Mouse (Mus musculus) myocyte (in vitro differentiated cells): ENCODE measurements at regions not wholly inside any gene's neighbourhood (a gene's known extent, or its start where the extent isn't known, plus 50 kb on each side); places are given as distances from the start of the nearest gene placed in this dataset.

ENCODE experiments used
- H3K27me3 ChIP-seq: one replicate; pipeline ENCODE4 v1.6.1; 2011; ENCODE audit not compliant: control insufficient read depth, insufficient read depth, insufficient read length
- H3K36me3 ChIP-seq: one replicate; pipeline ENCODE4 v1.6.1; 2011; ENCODE audit not compliant: control insufficient read depth, insufficient read depth
- H3K4me2 ChIP-seq: one replicate; pipeline ENCODE4 v1.6.1; 2011; ENCODE audit warnings: low read depth, control low read depth
- H3K4me3 ChIP-seq: one replicate; pipeline ENCODE4 v1.5.1; 2011; ENCODE audit warnings: mild to moderate bottlenecking, control low read depth, moderate library complexity
- H3K79me2 ChIP-seq: one replicate; pipeline ENCODE4 v1.6.1; 2011; ENCODE audit not compliant: control insufficient read depth, insufficient read depth
- H3ac ChIP-seq: one replicate; pipeline ENCODE4 v1.6.1; 2011; ENCODE audit not compliant: control insufficient read depth, insufficient read length
- CEBPB ChIP-seq: IDR thresholded peaks from 2 replicates; pipeline ENCODE4 v1.6.1; 2011; ENCODE audit warnings: mild to moderate bottlenecking, moderate library complexity; ENCODE audit not compliant: poor library complexity, insufficient read depth, severe bottlenecking
- E2F4 ChIP-seq: IDR thresholded peaks from one replicate; pipeline ENCODE4 v1.6.1; 2011; ENCODE audit warnings: mild to moderate bottlenecking, control low read depth, moderate library complexity; ENCODE audit not compliant: insufficient read depth
- MAX ChIP-seq: IDR thresholded peaks from one replicate; pipeline ENCODE4 v1.6.1; 2011; ENCODE audit warnings: low read depth, mild to moderate bottlenecking, control low read depth
- MYOD1 ChIP-seq, 3 experiments: IDR thresholded peaks; one replicate each; pipeline ENCODE4 v1.6.1; 2011; ENCODE audit warnings: control low read depth in 2 of 3, low read depth in 2 of 3, mild to moderate bottlenecking in 2 of 3, moderate library complexity in 1 of 3; ENCODE audit not compliant: insufficient read length in 2 of 3, control insufficient read depth in 1 of 3
- MYOG ChIP-seq, 3 experiments: IDR thresholded peaks; one replicate each; pipeline ENCODE4 v1.6.1; 2011; ENCODE audit warnings: control low read depth in 2 of 3, low read depth in 2 of 3, mild to moderate bottlenecking in 2 of 3; ENCODE audit not compliant: insufficient read length in 2 of 3, control insufficient read depth in 1 of 3, insufficient read depth in 1 of 3
- POLR2A ChIP-seq: IDR thresholded peaks from one replicate; pipeline ENCODE4 v1.6.1; 2011; ENCODE audit warnings: low read depth, mild to moderate bottlenecking, control low read depth, moderate library complexity; ENCODE audit not compliant: insufficient read length
- POLR2AphosphoS2 ChIP-seq: IDR thresholded peaks from one replicate; pipeline ENCODE4 v1.6.1; 2011; ENCODE audit warnings: low read depth, control low read depth; ENCODE audit not compliant: insufficient read length
- REST ChIP-seq: IDR thresholded peaks from one replicate; pipeline ENCODE4 v1.6.1; 2011; ENCODE audit warnings: mild to moderate bottlenecking, control low read depth, moderate library complexity; ENCODE audit not compliant: insufficient read depth, insufficient read length
- SRF ChIP-seq: IDR thresholded peaks from one replicate; pipeline ENCODE4 v1.6.1; 2011; ENCODE audit warnings: low read depth; ENCODE audit not compliant: control insufficient read depth, insufficient read length
- TCF12 ChIP-seq: IDR thresholded peaks from one replicate; pipeline ENCODE4 v1.6.1; 2011; ENCODE audit warnings: mild to moderate bottlenecking, control low read depth; ENCODE audit not compliant: poor library complexity, insufficient read depth, severe bottlenecking
- TCF3 ChIP-seq: IDR thresholded peaks from one replicate; pipeline ENCODE4 v1.6.1; 2011; ENCODE audit warnings: low read depth, control low read depth; ENCODE audit not compliant: insufficient read length
- USF1 ChIP-seq: IDR thresholded peaks from one replicate; pipeline ENCODE4 v1.6.1; 2011; ENCODE audit warnings: low read depth, mild to moderate bottlenecking, control low read depth, moderate library complexity

DNA sequence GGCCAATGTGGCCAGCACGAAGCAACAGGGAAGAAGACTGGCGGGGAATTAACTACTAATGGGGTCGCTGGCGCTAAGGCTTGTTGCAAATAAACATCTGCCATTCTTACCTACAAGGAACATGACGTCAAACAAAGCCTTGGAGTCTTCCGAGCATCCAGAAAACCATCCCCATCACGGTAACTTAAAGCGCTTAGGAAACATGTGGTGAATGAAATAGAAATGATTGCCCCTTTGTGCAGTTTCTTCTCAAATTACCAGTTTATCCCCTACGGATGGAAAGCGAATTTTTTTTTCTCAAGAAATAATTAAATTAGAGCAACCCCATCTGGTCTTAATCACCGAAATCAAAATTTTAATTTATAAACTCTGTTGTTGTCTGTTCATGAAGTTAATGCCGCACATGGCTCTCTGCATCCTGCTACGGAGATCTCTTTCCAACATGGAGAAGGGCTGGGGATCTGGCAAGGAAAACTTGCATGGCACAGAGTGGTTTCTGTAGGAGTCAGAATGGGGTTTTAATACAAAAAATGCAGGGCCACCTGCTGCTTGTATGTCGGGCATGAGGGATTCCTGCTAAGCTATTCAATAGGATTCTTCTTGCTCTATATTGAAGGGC lies 694.9 kb downstream of the Utrn start:
- H3ac ChIP-seq: no peak overlapping the region
- H3K4me2 ChIP-seq: no peak overlapping the region
- H3K79me2 ChIP-seq: no peaks in the 10 kb centered on the region
- H3K36me3 ChIP-seq: no peaks in the 10 kb centered on the region
- no peak for TF ChIP-seq MYOG (IDR thresholded peaks at IDR 0.05; ENCODE audit: control insufficient read depth in 1 of 3, insufficient read depth in 1 of 3, insufficient read length in 2 of 3, low read depth in 2 of 3)
- TF ChIP-seq REST: no peak
- TF ChIP-seq TCF12: no peak
- TF ChIP-seq USF1: no peak
- no peak for TF ChIP-seq SRF
- no peak for TF ChIP-seq MYOD1 (IDR thresholded peaks at IDR 0.05; ENCODE audit: control insufficient read depth in 1 of 3, insufficient read length in 2 of 3, low read depth in 2 of 3)
- no peak for TF ChIP-seq CEBPB
- no peak for TF ChIP-seq E2F4
- no peak for TF ChIP-seq POLR2AphosphoS2
- TF ChIP-seq TCF3: no peak
- TF ChIP-seq POLR2A: no peak
- H3K4me3 ChIP-seq: no peak overlapping the region
- H3K27me3 ChIP-seq: no peaks in the 10 kb centered on the region

DNA sequence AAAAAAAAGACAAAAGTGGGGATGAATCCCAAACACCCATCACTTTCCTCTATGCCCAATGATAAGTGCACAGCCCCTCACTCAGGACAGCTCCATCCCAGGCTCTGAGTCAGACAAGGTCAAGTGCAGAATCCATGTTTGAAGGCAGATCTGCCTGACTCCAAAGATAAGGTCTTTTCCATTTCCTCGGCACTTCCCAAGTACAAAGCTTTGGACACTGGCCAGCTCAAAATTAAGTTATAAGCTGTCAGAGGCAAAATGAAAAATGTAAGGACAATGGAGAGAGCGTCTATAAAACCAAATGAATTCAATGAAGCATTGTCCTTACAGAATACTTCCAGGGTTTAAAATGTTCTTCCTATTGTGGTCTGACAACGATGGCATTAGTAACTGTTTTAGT lies 694.0 kb downstream of the Utrn start:
- TF ChIP-seq MYOG (IDR thresholded peaks at IDR 0.05; ENCODE audit: control insufficient read depth in 1 of 3, insufficient read depth in 1 of 3, insufficient read length in 2 of 3, low read depth in 2 of 3): no peak
- H3ac ChIP-seq: no peak overlapping the region
- H3K36me3 ChIP-seq: no peaks in the 10 kb centered on the region
- no peaks in the 10 kb centered on the region for H3K79me2 ChIP-seq
- H3K4me3 ChIP-seq: no peak overlapping the region
- no peak overlapping the region for H3K4me2 ChIP-seq
- no peaks in the 10 kb centered on the region for H3K27me3 ChIP-seq

DNA sequence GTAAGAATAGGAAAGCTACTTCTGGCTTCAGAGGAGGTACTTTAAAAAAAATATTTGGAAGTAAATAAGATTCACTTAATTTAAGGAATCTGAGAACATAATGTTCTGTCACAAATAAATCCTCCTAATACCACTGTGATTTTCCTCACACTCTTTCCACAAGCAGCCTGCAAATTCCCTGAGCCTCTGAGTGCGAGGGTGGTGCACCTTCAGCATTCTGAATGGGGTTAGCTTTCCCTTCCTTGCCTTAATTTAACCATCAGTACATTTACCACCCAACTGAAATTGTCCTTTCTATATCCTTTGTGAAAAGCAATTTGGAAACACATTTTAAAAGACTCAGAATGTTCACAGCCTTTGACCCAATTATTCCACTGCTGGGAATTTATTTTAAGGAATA lies 691.7 kb downstream of the Utrn start:
- no peak for TF ChIP-seq SRF
- no peak for TF ChIP-seq POLR2A
- TF ChIP-seq MAX: no peak
- no peak for TF ChIP-seq REST
- no peak for TF ChIP-seq CEBPB
- no peak for TF ChIP-seq TCF3
- TF ChIP-seq MYOG (IDR thresholded peaks at IDR 0.05; ENCODE audit: control insufficient read depth in 1 of 3, insufficient read depth in 1 of 3, insufficient read length in 2 of 3, low read depth in 2 of 3): no peak
- no peak for TF ChIP-seq MYOD1 (IDR thresholded peaks at IDR 0.05; ENCODE audit: control insufficient read depth in 1 of 3, insufficient read length in 2 of 3, low read depth in 2 of 3)
- TF ChIP-seq E2F4: no peak
- TF ChIP-seq TCF12: no peak
- TF ChIP-seq POLR2AphosphoS2: no peak
- no peaks in the 10 kb centered on the region for H3K36me3 ChIP-seq
- H3K4me2 ChIP-seq: no peak overlapping the region
- H3K4me3 ChIP-seq: no peak overlapping the region
- H3K79me2 ChIP-seq: no peaks in the 10 kb centered on the region
- H3ac ChIP-seq: no peak overlapping the region
- H3K27me3 ChIP-seq: no peaks in the 10 kb centered on the region

DNA sequence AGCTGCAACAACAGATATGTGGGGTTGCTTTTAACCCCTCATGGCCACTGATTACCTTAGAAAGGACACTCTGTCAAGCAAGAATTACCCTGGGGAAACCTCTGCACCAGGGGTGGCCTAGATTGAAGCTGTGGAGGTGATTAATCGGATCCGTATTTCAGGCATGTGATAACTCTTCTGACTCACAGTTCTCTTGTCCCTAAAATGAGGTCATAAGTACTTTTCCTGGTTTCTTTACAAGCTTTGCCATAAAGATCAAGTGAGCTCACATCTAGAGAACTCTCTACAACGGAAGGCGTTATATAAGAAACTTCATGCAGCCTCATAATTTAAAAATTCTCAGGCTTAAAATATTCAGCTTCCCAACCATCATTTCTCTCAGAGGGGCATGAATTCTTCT lies 688.2 kb downstream of the Utrn start:
- Histone ChIP-seq H3K79me2 (no peaks in the 10 kb centered on the region), H3ac (no peak overlapping the region), H3K36me3 (no peaks in the 10 kb centered on the region), H3K4me2 (no peak overlapping the region), H3K4me3 (no peak overlapping the region), H3K27me3 (no peaks in the 10 kb centered on the region)
- TF ChIP-seq TCF12 (no peak), POLR2AphosphoS2 (no peak), CEBPB (no peak), SRF (no peak), POLR2A (no peak), E2F4 (no peak), USF1 (no peak), MAX (no peak), MYOG (IDR thresholded peaks at IDR 0.05; ENCODE audit: control insufficient read depth in 1 of 3, insufficient read depth in 1 of 3, insufficient read length in 2 of 3, low read depth in 2 of 3) (no peak), MYOD1 (IDR thresholded peaks at IDR 0.05; ENCODE audit: control insufficient read depth in 1 of 3, insufficient read length in 2 of 3, low read depth in 2 of 3) (no peak), TCF3 (no peak), REST (no peak)

DNA sequence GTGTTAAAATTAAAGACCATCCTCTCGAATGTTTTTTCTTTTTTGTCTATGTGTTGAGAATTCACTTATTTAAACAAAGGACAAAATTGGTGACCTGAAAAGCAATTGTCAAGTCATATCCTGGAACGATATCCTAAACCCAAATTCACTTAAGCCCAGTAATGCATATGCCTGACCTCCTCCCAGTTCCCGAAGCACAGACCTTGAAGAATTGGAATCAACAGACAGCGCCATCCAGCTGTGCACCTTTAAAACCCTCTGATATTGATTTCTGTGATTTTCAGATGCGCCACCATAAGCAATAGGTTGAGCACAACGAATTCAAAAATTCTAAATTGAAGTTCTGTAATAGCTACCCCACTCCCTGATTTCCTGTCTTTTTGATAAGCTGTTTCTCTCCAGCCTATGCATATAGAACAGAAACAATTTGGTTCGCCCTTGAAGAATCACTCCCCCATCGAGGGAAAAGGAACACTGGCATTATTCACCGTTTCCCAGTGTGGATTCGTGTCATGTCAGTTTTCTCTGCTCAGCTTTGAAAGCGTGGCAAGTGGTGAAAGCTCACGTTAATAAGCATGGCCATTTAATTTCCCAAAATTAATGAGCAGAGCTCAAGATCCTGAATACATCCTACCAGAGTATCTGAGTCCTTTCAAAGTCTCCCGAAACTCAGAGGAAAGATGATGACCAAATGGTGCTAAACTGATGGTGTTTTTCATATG lies 682.1 kb downstream of the Utrn start:
- TF ChIP-seq POLR2AphosphoS2: no peak
- TF ChIP-seq MYOG (IDR thresholded peaks at IDR 0.05; ENCODE audit: control insufficient read depth in 1 of 3, insufficient read depth in 1 of 3, insufficient read length in 2 of 3, low read depth in 2 of 3): no peak
- H3K4me2 ChIP-seq: no peak overlapping the region
- H3K36me3 ChIP-seq: no peaks in the 10 kb centered on the region
- no peak overlapping the region for H3ac ChIP-seq
- no peaks in the 10 kb centered on the region for H3K27me3 ChIP-seq
- no peak overlapping the region for H3K4me3 ChIP-seq
- no peaks in the 10 kb centered on the region for H3K79me2 ChIP-seq
